Mouse (Mus musculus) retina, postnatal 1 day (tissue): Measurements from ENCODE around the gene Kctd17.
A peak's percentile ranks its signal among the peaks of the same experiment; 100 is the strongest.

ENCODE experiments used
- DNase-seq: peaks from one replicate; pipeline ENCODE4 v3.0.0-alpha.2; 2012

Gene Kctd17

DNA sequence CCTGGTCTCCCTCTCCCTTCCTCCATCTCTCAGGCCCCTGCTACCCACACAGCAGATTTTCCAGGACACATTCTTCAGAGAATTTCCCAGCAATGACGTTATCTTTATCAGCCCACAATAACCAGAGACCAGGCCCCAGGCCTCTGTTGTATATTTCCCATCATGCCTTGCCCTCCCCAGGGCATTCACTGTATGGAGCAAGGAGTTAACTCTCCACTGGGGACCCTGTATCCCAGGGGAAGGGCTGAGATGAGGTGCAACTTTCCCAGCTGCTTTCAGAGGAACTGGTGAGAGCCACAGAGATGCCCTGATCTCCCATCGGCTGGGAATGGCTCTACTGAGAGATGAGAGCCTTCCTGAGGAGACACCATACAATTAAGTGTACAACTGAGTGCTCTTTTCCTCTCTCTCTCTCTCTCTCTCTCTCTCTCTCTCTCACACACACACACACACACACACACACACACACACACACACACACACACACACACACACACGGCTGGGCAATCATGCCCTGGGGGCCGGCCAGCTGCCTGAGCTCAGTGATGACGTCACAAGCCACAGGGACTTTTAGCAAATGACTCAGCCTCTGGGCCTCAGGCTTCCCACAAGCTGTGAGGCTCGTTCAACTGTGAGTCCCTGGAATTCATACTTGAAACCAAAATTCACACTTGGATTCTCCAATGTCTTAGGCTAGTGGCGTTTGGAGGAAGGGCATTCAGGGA lies 21.5 kb downstream of the Kctd17 start:
- DNase-seq, result peak; percentile 85

DNA sequence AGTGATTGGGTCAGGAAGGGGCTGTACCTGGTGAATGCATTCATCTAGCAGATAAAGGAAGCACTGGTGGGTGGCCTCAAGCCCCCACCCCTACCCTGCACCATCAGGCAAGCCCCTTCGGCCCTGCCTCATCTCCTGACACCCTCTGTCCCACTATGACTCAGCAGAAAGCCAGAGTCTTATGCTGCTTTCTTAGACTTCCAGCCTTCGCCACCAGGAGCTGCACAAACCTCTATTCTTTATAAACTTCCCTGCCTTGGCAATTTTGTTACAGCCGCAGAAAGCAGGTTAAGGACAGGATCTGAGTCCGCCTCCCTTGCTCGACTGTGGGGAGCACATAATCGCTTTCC lies 22.0 kb downstream of the Kctd17 start:
- no peak for DNase-seq

DNA sequence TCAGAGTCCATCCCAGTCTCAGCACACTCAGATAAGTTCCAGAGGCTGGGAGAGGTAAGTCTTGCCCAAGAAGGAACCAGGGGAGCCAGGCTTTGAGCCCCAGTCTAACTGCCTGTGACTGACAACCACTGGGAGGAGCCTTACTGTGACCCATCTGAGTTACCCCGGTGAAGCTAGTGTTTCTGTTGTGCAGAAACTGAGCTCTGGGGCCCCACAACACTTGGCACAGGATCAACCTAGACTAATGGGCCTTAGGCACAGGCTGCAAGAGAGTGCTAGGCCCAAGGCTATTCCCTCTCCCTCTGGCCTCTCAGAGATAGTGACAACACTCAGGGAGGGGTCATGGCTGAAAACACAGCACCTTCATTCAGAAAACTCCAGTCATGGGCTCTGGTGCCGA lies 22.8 kb downstream of the Kctd17 start:
- no peak for DNase-seq

DNA sequence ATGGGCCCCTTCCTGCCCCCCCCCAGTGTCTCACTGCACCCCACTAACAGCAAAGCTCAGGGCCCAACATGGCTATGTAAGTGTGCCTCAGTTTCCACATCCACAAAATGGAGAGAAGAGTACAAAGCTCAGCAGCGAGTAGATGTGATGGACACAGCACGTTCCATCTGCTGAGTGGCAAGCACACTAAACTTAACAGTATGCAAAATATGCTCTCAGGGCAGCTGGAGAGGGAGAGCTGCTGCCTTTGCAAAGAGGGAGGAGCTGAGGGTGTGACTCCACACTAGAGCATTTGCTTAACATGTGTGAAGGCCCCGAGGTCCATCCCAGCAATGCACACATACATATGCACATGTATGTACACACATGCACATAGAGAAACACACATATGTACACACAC lies 24.6 kb downstream of the Kctd17 start:
- no peak for DNase-seq

DNA sequence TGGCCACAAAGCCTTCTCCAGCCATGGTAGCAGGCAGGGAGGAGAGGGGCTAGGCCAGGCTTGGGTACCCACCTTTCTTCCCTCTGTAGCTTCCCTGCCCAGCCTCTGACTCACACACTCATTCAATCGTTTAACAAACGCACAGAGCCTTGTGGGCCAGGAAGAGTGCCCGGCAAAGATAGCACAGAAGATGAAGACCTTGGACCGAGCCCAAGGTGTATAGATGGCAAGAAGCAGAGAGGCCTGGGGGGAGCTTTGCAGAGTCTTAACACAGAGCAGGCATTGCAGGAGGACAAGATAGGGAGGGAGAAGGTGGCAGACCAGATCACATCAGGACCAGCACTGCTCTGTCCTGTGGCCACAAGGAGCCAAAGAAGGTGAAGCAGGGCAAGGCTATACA lies 26.8 kb downstream of the Kctd17 start:
- DNase-seq, result no peak

DNA sequence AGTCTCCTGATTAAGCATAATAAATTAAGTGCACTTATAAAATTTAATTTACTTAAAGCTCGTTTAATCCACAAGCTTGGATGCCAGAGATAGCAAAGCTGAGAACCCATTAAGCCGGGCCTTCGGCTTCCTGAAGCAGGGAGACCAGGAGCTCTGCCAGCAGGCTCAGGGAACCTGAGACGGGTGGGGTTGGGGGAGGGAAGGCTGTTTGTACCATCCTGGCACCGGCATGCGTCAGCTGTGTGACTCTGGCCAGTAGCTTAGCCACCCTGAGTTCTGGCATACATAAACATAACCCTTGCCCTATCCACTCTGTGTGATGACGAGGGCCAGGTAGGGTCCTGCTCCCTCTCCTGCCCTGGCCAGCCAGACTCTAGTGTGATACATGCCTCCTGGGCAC lies 27.7 kb downstream of the Kctd17 start:
- no peak for DNase-seq

DNA sequence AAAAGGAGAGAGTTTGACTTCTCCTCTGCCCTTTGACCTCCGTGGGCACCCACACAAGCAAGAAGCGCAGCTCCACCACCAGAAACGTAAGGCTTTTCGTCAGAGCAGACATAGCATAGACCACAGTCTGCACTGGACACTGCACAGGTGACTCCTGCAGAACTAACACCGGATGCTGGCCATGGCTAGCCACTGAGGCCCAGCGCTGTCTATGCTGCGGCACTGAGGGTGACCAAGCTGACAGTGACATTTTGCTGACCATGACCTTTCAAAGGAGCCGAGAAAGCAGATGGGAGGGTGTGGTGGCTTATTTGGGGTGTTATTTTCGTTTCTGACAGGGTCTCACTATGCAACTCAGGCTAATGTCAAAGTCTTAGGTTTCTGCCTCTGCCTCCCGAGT lies 28.8 kb downstream of the Kctd17 start:
- DNase-seq, result no peak

DNA sequence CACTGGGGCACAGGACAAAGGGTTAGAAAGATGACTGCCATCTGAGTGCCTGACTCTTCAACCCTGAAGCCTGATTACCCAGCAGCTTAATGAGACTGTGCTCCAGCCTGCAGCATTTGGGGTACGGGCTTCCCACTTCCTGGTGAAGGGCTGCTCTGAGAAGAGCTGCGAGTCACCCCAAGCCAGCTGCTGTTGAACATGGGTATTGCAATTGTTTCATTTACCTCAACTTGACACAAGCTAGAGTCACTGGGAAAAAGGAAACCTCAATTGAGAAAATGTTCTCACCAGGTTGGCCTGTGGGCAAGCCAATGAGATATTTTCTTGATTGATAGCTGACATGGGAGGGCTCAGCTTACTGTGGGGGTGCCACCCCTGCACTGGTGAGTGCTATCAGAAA lies 34.6 kb downstream of the Kctd17 start:
- DNase-seq, result no peak

DNA sequence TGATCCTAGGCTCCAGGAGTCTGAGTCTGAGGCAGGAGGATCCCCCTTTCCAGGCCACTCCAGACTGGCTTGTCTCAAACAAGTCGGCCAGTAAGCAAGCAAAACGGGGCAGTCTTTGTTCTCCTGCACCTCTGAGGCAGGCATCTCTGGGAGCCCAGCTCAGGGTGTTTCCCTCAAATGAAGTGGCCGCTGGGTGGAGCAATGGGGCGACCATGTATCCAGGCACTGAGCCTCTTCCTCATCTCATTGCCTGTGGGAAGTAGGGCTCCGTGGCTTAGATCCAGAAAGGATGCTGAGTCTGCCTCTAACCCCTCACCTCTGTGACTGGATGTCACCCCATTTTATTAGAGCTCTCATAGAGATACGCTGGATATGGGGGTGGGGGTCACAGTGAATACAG lies 38.4 kb downstream of the Kctd17 start:
- peak; percentile 19 for DNase-seq

DNA sequence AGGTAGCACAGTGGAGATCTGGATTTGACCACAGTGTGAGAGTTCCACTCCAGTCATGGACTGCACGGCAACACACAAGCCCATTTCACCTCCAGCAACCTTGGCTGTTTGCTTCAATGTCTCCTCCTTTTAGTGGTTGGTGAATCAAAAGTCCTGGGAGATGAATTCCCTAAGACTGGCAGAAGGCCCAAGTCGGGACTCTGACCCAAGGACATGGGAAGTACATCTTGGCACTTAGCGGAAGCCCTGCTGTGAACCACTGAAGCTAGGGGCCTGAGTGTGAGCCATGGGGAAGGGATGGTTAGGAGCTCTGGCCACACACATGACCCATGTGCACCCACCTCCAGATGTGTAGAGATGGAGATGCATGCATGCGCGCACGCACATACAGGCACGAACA lies 39.2 kb downstream of the Kctd17 start:
- no peak for DNase-seq

DNA sequence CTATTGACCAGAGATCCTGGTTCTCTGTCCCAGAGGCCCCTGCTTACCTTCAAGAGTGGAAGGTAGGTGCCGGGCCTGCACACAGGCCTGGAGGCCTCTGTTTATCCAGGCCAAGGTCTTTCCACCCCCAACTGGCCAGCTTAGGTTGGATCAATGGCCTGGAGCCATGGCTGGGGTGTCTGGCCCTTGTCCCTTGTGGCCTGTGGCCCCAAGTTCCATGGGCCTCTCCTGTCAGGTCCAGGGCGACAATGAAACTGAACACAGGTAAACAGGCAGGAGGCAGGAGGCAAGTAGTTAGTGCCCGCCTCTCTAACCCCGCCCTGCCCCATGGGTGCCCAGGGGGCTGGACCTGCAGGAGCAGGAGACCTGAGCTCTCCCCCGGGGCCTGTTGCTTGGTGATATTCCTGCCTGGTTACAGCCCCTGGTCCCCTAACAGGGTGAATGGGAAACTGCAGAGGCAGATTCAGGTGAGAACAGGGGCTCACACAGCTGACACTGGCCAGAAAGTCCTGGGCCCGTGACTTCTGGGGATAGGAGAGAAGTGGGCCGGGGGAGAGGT lies 40.1 kb downstream of the Kctd17 start, which contains the start of gene Tmprss6:
Tmprss6 (minus strand) TSS at position 256 of the 559 bp plus-strand sequence.
- DNase-seq, result no peak

DNA sequence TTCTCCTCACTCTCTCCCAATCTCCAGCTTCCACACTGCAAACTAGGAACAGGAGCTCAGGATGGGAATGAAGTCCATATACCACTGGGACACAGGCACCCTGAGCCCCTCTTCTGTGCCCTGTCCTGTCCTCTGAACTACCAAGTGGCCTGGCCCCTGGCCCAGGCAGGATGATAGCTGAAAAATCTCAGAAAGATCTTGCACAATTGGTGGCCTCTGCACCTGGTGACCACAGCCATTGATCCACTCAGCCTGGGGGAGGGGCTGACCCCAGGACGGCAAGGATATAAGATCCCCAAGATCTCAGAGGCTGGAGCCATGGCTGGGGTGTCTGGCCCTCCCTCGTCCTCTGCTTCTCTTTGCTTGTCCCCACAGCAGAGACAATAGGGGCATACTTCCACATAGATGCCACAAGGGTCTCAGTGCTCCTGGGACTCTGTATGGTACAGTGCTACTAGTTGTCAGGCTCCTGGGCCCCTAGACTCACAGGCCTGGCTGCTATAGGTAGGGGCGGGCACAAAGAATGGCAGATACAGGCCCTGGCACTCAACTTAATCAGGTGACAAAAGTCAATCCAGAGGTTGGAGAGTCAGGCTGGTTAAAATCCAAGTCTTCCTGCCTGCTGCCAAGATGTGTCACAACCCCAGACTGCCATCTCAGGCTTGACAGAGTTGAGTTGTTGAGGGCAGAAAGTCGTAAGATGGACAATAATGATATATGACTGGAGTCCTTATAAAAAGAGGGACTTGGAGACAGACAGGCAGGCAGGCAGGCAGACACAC lies 42.3 kb downstream of the Kctd17 start:
- DNase-seq, result no peak

DNA sequence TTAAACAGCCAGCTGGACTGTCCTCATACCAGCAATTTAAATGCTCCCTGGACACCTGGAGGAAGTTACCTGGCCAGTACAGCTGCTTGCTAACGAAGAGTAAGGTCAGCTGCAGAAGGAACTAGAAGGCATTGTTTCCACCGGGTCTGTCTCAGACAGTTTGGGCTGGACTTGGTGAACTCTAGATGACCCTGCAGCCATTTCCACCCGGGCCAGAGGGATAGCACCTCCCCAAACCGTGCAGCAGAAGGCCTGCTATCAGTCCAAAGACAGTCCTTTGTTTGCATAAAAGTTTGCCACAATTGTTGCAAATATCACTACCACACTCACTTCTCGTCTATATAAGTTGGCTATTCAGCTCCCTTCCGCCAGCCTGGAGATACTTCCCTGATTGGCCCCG lies 43.5 kb downstream of the Kctd17 start:
- no peak for DNase-seq

DNA sequence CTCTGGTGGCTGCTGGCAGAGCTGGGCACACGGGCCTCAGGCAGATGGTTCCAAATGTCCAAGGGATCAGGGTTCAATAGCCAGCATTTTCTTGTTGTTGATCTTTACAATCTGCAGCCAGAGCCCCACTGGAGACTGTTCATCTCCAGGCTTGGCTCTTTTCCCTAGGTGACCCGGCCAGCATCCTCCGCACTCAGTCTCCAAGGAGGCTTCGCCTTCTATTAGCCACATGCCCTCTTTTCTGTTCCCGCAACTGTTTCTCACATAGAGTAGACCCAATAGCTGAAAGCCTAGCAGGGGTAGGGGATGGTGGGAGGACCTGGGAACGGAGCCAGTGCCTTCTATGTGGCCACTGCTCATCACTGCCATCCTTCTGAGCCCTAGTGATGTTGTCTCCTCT lies 45.1 kb downstream of the Kctd17 start:
- no peak for DNase-seq

DNA sequence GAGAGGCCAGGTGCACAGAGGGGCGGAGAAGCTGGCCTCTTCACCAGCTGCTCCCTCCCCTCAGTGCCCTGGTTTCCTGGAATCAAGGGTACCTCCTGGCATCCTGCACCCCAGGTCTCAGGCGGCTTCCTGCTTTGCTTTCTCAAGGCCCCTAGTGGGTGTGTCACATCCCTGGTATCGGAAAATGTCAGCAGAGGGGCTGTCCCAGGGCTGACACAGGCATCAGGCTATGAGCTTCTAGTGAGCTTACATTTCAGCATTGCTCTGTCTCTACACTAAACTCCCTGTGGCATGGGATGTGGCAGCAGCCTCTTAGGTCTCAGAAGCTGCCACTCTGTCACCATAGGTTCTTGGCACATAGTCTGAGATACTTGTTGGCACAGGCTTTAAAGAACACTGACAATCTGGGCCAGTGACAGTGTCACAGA lies 47.3 kb downstream of the Kctd17 start:
- no peak for DNase-seq

DNA sequence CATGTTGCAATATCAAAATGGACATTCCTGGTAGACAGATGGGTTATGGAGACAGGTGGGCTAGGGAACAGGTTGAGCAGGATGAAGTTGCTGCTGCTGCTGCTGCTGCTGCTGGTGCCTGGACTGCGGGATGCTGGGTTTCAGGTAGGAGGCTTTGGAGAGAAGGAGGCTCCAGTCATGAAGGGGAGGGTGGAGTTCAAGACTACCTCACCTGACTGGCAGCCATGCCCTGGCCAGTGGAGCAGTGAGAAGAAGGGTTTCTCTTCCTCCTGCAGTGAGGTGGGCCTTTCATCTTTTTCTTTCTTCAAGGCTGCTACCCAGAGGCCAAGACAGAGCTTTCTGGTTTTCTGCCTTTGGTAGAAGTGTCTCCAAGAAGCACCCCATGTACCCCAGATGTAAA lies 48.5 kb downstream of the Kctd17 start:
- DNase-seq, result no peak

DNA sequence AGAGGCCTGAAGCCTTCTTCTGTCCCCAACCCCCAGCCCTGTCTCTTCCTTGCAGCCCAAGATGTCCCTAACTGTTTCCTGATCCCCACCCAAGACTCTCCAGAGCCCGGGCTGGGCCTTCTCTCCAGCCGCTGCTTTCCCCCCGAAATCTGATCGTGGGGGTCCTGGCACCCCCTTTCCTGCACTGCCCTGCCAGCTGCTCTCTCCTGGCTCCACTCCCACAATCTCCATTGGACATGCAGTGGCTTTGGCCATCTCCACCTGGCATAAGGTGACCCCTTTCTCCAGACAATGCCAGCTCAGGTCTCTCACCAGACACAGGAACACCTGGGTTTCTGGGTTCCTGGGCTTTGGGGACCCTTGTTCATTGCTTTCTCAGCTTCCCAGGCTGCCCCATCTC lies 49.7 kb downstream of the Kctd17 start:
- DNase-seq, result no peak

DNA sequence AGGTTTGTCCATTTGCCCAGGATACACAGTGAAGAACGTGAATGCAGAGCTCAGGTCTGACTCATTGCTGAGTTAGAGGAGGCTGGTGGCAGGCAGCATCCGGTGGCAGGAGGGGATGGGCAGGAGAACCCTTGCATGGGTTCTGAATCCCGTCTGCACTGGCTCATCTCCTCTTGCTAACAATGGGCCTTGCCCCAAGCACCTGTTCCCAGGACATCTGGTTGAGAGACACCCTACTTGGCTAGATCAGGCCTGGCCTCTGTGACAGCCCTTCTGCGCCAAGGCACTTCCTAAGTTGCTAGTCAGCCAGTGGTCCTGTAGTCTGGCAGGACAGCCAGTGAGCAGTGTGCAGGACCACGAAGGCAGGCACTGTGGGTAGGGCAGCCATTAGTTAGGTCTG lies 51.1 kb downstream of the Kctd17 start:
- no peak for DNase-seq

DNA sequence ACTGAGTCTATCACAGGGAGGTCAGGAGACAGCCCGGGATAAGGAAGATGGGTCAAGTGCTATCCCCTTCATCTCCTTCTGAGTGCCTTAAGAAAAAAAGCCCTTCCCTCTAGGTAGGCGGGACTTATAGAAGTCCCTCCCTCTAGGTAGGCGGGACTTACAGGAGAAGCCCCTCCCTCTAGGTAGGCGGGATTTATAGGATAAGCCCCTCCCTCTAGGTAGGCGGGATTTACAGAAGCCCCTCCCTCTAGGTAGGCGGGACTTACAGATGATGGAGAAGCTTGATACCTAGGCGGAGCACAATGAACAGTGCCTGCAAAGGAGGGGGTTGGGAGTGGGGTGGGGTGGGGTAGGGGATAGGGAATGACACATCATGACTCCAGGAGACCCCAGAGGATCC lies 51.7 kb downstream of the Kctd17 start:
- DNase-seq, result no peak

DNA sequence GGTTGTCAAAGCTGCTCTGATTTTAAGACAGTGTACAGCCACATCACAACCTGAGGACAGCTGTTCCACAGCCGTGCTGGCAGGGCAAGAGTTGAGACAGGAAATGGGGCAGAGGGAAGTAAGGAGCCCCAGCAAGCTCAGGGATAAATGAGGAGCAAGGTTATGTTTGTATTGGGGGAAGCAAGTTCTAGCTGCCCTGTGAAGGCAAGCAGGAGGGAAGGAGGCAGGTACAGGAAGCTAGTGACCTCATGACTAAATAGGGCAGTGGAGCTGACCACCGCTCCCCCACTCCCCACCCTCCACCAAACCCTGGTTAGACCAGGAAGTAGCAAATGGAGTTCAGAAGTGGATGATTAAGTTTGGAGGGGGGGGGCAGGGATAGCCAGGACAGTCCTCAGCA lies 52.6 kb downstream of the Kctd17 start:
- no peak for DNase-seq

DNA sequence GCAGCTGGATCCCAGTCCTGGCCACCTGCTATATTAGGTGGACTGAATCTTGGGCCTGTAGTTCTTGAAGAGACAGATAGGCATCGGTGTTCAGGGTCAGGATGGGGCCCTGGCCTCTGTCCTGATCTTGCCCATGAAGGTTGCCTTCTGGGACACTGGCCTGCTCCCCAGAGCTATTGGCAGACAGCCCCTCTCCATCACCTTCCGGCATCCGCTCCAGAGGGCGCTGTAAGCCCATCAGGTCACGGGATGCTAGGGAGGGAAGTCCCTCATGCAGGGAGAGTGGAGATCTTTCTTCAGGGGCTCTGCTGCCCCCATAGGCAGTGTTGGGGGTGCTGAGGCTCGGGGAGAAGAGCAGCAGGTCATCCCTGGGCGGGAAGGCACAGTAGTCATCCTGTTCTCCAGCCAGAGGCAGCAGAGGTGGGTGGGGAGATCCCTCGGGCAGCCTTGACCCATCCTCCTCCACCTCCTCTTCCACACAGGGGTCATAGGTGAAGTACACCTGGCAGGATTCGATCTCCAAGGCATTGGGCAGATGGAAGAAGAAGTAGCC lies 53.2 kb downstream of the Kctd17 start:
- peak; percentile 24 for DNase-seq

DNA sequence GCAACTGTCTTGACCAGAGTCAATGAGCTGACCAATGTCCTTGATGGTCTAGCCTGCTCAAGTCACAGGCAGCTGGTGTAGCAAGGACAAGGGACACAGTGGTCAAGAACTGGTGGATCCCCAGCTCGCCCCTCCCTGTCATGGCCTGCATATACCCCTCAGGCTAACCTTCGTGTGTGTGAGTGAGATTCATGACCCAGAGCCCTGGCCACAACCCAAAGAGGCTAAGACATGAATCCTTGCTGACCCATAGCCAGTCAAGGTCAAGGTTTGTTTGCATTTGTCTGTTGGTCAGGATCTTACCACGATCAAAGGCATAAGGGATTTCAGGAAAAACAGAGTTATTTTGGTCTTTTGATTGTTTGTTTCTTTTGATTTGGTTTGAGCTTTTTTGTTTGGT lies 54.2 kb downstream of the Kctd17 start:
- no peak for DNase-seq

DNA sequence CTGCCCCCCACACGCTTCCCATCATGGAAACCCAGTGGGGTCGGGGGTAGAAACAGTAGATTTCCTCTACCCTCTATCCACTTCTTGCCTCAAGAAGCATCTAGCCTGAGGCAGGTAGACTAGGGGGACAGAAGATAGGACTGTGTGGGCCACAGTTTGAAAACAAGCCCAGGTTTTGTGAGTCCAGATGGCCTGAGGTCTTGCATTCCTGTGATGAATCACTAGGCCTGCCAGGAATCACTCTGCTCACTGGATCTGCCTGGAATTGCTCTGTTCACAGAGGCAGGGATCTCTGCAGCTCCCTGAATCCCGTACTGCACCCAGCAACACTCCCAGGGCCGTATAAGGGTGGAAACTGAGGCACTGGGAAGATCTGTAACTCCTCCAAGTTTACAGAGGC lies 54.9 kb downstream of the Kctd17 start:
- DNase-seq, result no peak

DNA sequence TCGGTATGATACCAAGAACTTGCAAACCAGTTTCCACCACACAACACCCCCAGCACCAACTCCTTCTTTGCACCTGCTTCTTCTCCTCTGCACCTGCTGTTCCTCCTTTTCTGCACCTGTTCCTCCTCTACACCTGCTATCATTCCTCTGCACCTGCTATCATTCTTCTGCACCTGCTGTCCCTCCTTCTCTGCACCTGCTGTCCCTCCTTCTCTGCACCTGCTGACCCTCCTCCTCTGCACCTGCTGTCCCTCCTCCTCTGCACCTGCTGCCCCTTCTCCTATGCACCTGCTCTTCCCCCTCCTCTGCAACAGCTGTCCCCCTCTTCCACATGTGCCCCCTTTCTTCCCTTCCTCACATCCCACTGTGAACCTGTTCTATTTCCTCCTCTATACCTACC lies 58.2 kb downstream of the Kctd17 start:
- DNase-seq, result no peak
